Mouse (Mus musculus): ENCODE measurements around the gene Nags.

Gene Nags

DNA sequence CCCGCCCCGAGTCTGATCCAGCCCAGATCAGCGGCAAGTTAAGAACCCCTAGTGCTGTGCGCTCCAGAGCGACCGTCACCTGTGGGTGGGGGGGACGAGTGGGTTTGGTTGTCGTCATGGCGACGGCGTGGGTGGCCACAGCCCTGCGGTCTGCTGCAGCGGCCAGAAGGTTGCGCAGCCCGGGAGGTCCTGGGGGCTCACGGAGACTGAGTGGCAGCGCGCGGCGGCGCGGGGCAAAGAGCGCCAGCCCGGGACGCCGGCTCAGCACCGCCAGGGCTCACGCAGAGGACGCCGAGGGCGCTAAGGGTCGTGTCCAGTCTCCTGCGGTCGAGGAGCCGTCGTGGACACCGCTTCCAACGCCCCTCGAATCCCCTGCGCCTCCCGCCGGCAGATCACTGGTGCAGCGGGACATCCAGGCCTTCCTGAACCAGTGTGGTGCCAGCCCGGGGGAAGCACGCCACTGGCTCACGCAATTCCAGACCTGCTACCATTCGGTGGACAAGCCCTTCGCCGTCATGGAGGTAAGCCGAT lies at the start of gene Nags:
Nags (plus strand) TSS at position 43 of the 531 bp plus-strand sequence.
- peak in 1 of 2 experiments; percentile 28 for DNase-seq

DNA sequence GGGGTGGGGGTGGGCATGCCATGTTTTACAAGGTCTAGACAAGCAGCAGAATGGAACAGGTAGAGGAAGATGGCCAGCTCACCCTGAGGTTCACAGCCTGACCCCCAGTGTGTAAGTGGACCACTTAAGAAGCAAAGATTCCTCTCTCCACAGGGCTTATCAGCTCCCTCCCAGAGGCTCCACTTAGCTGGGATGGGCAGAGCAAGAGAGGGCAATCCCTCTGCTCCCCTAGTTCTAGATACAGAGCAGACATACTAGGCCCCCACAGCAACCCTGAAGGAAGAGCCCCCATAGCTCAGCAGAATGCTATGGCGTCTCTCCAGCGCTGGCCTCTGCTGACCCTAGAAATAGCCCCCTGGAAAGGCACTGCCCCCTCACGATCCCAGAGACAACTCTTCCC lies 49.6 kb upstream of the Nags start:
- no peak for DNase-seq

DNA sequence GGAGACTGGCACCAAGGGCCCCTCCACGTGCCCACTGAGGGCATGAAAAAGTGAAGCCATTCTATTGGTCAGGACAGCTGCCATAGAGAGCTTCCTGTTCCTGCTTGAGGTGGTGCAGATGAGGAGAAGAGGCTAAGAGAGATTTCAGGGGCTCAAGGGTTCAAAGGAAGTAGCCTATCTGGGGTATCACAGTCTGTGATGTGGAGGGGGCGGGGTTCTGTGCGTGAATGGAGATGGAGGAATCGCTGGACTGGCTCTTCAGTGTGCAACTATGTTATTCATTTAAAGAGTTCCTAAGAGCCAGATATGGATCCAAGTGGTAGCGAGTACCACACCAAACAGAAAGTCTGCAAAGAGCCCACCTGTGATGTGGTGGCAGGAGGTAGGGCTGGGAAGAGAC lies 48.9 kb upstream of the Nags start:
- no peak for DNase-seq

DNA sequence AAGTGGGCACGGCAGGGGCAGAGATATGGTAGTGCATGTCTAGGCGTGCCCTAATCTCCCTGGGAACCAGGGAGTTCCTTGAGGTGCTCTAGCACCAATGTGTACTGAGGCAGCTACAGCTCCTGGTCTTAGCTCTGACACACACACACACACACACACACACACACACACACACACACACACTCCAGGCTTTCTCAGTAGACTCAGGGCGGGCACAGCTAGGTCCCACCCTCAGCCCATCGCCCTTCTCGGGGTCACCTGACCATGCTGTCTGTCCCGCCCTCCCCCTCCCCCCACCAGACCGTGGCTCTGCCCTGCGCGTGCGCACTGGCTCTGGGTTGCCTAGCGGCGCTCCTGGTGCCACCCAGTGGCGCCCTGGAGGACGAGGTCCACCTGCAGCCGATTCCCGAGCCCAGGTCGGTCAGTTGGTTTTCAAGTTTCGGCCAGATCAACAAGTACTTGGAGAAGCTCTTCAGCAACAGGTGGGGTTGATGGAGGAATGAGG lies 48.4 kb upstream of the Nags start:
- peak; percentile 79 to 85 for DNase-seq

DNA sequence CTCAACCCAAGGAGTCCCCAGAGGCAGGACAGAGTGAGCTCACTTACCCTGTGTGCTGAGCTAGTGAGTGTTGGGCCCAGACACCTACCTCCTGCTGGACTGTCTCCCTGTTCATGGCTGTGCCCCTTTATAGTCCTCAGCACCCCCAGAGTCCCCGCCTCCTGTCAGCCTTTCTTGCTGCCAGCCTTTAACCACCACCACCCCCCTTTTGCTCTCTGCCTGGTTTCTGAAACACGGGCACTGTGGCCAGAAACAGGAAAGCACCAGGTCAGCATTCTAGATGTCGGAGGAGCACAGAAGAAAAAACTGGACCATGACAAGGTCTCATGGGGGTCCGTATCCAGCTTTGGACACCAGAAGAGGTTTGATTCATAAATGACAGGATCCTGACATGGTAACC lies 44.1 kb upstream of the Nags start, which contains the start of gene Ppy:
Ppy (minus strand) TSS at position 101 of the 400 bp plus-strand sequence.
- no peak for DNase-seq

DNA sequence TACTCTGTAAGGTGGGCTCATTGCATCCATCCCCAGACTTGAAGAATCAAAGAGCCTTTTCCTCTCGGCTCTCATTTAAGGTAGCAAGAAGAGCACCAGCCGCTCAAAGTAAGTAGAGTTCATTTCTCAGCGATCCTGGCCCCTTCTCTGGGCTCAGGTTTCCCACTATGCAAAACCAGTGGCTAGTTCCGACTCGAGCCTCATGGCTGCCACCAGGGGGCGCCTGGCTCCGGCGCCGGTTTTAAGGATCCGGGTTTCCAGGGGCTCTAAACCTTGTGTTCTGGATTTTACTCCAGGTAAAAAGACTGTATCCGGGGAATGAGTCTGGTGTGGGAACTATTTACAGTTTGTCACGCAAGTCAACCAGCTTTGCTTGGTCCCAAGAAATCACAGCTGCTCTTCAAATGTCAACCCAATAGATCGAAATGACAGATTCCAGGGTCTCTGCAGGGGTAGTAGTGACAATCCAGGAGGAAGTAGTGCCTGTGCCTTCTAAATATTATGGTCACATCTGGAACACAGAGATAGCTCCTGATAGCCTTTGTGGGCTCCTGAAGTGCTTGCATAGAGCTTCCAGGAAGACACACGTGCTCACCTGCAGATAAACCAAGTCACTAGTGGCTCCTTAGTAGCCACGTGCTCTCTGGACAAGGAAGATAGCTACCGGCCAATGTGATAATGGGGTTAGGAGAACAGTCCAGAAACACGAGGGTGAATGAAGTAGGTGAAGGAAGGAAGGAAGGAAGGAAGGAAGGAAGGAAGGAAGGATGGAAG lies 42.6 kb upstream of the Nags start:
- DNase-seq: peak; percentile 62 to 70

DNA sequence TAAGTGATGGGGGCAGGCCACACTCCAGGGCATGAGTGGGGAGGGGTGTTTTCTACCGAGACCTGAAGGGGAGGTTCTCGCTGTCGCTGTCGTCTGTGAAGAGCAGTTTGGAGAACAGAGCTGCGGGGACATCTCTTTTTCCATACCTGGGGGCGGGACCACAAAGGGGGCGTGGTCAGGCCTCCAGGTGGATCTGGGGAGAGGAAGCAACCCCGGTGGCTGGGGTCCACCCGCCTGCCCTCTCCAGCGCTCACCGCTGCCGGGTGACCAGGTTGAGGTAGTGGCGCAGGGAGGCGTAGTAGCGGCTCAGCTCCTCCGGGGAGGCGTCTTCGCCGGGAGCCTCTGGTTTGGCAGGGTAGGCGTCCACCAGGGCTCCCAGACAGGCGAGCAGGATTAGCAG lies 38.4 kb upstream of the Nags start:
- DNase-seq: no peak

DNA sequence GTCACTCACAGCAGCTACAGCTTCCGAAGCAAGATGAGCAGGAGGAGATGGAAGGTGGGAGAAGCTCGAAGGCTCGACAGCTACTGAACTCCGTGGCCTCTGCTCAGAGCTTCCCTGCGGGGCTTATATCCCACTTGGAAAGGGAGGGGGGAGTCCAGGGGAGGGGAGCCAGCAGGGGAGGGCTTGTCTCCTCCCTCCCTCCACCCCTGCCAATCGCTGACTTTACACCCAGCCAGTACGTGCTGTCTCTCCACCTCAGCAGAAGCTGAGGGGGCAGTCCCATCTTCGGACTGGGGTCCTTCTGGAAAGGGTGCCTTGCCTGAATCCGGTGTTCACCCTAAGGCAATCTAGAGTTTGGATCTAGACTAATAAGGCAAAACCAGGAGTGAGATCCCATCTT lies 37.6 kb upstream of the Nags start, which contains the start of gene Pyy:
Pyy (minus strand) TSS at position 101 of the 400 bp plus-strand sequence.
- DNase-seq: no peak

DNA sequence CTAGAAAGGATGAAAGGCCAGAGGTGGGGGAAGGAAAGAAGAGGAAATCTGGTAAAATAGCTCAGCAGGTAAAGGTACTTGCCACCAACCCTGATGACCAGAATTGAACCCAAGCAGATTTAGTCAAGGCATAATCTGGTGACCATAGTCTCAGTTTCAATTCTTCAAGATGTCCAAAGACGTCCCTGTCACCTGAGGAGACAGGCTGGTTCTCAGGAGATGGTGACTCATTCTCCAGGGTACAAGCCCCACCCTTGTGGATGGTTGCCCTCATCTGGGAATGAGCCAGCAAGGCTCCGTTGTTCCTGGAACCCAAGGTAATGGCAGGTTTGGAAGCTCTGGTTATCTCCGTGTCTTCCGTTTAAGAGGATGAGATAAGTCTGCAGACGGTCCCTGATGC lies 33.7 kb upstream of the Nags start:
- no peak for DNase-seq

DNA sequence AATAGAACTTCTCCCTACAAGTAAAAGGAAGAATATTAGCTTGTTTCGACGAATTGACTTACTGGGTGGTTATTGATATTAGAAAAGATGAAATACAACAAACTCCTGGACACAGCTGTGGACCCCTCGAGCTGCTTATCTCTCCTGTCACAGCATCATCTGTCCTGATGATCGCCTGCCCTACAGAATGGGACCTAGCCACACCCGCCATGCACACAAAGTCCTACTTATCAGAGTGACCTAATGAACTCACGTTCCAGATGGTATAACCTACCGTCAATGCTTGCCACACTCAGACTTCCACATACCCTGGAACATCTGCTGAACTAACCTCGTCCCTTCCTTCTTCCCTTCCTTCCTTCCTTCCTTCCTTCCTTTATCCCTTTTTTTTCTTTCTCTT lies 29.1 kb upstream of the Nags start:
- no peak for DNase-seq

DNA sequence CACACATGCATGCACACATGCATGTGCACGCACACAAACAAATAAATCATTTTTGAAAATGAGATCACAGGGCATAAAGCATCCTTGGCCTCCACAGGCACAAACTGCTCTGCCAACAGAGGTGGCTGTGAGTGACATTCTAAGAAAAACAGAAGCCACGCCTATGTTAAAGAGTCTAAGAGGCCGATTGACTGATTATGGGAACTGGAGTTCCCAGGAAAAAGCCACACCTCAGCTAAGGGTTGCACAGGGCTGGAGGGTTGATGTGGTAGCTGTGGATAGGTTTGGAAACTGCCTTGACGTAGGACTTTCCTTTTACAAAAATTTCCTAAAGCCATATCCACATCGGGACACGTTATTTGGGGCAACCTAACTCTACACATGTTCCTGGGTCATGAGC lies 27.9 kb upstream of the Nags start:
- DNase-seq: no peak

DNA sequence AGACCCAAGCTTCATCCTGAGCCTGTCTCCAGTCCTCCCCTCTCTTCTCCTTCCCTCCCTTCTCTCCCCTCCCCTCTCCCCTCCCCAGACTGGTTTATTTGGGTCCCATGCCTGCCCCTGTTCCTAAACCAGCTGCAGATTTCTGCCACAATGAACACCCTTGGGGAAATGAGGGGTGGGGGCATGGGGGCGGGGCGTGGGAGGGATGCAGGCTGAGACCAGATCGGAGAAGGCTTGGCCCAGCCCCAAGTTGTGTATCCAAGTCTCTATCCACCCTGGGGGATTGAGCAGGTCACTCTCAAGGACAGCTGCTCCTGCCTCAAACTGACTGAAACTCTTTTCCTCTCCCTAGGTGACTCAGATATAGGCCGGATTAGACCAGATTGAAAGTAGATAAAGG lies 10.8 kb upstream of the Nags start:
- no peak for DNase-seq

DNA sequence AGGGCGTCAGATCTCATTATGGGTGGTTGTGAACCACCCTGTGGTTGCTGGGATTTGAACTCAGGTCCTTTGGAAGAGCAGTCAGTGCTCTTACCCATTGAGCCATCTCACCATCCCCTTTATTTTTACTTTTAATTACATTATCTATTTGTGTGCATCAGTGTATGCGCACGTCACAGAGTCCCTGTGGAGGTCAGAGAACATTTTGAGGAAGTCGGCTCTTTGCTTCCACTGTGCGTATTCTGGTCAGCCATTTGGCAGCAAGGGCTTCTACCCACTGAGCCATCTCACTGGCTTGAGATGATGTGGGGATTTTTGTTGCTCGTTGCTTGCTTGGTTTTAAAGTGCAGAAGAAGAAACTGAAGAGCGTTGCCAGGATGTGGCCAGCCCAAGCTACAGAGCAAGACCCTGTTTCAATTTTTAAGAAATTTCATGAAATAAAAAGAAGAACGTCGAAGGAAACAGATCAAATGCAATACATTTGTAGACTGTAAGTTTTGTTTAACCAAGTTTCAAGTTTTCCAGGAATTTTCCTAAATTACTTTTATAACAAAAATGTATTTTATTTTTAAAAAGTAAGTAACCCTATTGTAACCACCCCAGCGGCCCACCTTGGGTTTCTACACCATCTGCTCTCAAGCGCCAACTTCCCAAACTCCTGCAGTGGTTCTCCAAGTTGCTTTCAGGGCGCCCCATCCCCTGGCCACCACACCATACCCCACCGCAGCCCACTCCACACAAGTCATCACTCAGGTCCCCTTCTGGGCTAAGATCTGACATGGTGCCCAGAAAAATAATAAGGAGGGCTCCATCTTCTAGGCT lies 7.5 kb upstream of the Nags start:
- no peak for DNase-seq

DNA sequence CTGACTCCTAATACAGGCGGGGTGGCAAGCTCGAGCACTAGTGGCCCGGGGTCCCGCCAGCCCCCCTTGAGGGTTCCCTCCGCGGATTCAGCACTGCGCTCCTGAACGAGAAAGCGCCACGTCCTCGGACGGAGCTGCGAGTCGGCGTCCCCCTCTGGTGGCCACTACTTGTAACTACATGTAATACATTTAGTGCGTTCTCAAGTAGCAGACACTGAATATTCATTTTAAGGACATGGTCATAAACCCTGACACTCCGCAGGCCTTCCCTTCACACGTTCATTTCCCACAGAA lies 6.9 kb upstream of the Nags start:
- DNase-seq: peak; percentile 65 to 75

DNA sequence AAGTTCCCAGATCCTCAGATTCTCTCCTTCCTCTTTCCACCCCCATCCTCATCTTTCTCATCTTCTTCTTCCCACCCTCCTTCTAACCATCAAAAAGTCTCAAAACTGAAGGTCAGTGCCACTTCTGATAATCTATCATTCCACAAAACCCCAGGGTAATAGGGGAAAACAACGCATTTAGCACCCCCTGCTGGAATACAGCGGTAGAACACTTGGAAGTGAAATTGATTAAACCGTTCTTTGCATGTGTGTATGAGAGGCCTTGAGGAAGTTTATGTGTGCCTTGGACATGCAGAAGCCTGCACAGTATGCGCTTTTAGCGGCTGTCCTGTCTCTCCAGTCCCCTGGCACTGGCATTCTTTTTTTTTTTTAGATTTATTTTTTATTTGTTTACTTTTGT lies 4.8 kb upstream of the Nags start:
- DNase-seq: peak in 1 of 2 experiments; percentile 70

DNA sequence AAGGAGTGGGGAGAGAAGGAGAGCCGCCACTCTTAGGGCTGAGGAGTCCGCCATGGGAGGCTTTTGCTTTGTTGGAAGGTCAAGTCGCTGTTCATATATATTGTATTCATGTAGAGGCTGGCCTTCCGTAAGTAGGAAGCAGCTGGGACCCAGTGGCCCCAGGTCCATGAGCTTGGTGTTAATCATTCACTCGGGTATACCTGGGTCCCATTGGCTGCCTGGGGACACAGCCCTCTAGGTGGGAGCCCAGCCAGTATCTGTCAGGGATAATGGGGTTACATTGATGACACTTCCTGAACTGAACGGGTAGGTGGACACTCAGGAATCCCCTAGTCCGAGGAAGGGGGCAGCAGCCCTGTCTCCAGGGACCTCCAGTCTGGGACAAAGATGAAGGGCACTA lies 3.0 kb upstream of the Nags start:
- DNase-seq: no peak

DNA sequence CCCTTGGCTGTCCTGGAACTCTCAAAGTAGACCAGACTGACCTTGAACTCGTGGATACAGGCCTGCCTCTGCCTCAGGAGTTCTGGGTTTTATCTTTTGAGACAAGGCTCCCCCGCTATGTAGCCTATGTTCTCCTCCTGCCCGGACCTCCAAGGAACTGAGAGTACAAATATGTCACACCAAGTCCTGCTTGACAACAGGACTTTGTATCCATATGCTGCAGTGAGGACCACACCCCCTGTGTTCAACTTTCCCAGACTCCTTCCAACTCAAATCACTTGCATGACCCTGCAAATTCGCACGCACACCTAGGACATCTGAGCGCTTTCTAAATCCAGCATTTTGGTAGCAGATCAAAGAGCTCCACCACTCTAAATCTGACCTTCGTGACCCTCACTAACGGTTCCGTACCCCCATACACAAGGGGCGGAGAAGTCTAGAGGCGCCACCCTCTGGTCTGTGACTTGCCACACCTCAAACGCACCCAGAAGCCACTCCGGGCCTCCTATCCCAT lies 299 bp upstream of the Nags start:
- no peak for DNase-seq

DNA sequence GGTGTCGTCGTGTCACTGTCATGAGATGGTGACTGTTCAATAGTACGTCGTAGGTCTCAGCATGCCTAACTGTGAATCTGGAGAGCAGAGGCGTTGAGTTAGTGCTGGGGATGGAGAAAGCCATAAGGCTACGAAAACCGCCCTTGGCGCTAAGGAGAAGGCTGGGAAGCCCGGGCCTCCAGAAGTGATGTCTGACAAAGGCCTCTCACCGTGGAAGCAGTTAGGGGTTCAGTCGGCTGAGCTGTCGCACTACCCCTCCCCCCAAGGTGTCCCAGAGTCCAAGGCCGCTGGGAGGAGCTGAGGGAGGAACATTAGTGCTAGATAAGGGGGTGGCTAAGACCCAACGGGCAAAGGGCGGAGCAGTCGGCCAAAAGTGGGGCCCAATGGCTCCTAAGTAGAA lies 692 bp downstream of the Nags start:
- no peak for DNase-seq

DNA sequence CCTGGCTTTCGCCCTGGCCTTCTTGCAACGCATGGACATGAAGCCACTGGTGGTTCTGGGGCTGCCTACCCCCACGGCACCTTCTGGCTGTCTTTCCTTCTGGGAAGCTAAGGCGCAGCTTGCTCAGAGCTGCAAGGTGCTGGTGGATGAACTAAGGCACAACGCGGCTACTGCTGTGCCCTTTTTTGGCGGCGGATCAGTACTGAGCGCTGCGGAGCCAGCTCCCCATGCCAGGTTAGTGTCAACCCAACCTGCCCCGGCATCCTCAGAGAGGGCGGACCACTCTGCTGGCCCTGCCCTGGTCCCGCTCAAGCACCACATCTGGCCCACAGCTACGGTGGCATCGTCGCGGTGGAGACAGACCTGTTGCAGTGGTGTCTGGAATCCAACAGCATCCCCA lies 1.2 kb downstream of the Nags start:
- DNase-seq: no peak

DNA sequence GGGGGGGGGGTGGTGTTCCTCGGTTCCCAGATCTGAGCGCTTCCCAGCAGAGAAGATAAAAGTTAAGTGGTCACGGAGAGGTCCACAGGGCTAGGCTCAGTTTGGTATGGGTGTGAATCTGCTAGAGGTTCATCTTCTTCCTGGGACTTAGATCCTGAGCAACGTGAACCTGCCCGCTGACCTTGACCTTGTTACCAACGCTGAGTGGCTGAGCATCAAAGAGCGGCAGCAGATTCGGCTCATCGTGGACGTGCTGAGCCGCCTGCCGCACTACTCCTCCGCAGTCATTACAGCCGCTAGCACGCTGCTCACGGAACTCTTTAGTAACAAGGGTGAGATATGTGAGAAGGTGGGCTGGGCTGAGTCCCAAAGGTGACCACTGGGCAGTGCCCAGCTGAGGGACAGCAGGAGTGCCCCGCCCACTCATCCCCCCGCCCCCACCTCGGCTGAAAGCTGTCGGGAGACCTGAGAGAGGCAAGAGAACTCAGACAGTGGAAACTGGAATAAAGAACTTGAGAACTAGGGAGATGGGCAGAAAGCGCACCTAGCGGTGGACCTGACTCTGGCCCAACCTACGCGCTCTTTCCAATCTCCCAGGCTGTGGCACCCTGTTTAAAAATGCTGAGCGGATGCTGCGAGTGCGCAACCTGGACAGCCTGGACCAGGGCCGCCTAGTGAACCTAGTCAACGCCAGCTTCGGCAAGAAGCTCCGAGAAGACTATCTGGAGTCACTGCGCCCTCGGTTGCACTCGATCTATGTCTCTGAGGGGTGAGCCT lies 2.1 kb downstream of the Nags start:
- DNase-seq: no peak

DNA sequence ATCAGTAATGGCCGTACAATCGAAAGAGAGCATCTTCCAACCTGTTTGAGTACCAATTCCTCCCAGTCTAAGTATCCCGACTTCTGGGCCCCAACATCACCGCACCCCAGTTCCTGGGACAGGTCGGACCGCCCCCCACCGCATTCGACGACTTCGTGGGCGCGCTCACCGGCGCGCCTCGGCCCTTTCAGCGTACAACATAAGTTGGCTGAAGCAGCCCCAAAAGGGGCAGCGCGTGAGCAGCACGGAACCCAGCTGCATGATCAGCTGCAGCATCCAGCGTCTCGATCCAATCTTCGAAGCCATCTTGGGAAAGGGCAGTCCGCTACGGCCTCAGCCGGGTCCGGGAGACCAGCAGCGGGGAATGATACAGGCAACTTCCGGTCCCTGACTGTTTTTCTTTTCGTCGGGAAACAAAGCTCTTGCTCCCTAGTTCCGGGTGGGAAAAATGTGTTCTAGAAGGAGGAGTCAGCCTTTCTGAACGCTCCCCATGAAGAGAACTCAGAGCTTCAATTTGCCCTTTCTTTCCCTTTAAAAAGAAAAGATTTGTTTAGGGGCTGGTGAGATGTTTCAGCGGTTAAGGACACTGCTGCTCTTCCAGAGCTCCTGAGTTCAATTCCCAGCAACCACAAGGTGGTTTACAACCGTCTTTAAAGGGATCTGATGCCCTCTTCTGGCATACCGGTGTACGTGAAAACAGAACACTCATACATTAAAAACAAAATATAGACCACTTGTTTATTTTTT lies 10.9 kb downstream of the Nags start, which contains the start of gene Tmem101:
Tmem101 (minus strand) TSS at position 366 of the 747 bp plus-strand sequence.
- peak; percentile 94 for DNase-seq

DNA sequence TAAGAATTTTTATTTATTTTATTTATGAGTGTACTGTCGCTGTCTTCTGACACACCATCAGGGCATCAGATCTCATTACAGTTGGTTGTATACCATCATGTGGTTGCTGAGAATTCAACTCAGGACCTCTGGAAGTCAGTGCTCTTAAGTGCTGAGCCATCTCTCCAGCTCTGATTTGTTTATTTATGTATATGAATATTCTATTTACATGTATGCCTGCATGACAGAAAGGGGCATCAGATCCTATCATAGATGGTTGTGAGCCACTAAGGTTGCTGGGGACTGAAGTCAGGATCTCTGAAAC lies 11.4 kb downstream of the Nags start:
- no peak for DNase-seq
